Mouse (Mus musculus): ENCODE data around the gene Ankrd35. TPM values are rescaled to one million over a fixed set of nuclear protein-coding genes. Genes with fewer than 3 reads are reported as not detected.
A peak's percentile ranks its signal among the peaks of the same experiment; 100 is the strongest.
"Not testable (repeated sequence)": the region's sequence is repeated elsewhere in the genome, so short reads cannot be mapped to it uniquely, and the experiment has no call there.

Gene Ankrd35
- polyA plus RNA-seq, 1 experiment from 2014 or later: 0.06 TPM

GRCm38 (mm10) chr3:96660901-96661300 lies 9.0 kb upstream of the Ankrd35 start:
- Histone ChIP-seq H3K27me3 (ENCODE audit: low read depth, poor library complexity, severe bottlenecking) (peaks cover 4% of the 10 kb centered on the region; the same call in 1 of the 2 replicates), H3K4me3 (no peak overlapping the region), H3K36me3 (0 out of 2 replicates have a peak, but pooled peaks cover 2% of the 10 kb centered on the region), H3K4me1 (peaks cover 15% of the 10 kb centered on the region), H3K27ac (replicated peaks) (no peak overlapping the region), H3K9me3 (replicated peaks) (no peaks in the 10 kb centered on the region)
- DNase-seq (ENCODE audit: low spot score): no peak
- 84% methylated on average over 2 of the region's 2 CpGs for WGBS

- H3K27ac ChIP-seq (replicated peaks): peak overlapping the region; percentile 68
- H3K9me3 ChIP-seq (replicated peaks): no peaks in the 10 kb centered on the region
- 0 out of 2 replicates have a peak, but pooled peaks cover 2% of the 10 kb centered on the region for H3K36me3 ChIP-seq
- H3K27me3 ChIP-seq (ENCODE audit: low read depth, poor library complexity, severe bottlenecking): peaks cover 4% of the 10 kb centered on the region; the same call in 1 of the 2 replicates
- WGBS: 48% methylated on average over 8 of the region's 8 CpGs
- peaks cover 15% of the 10 kb centered on the region for H3K4me1 ChIP-seq
- peak overlapping the region; percentile 42 for H3K4me3 ChIP-seq
- no peak for DNase-seq (ENCODE audit: low spot score)
These were observed 7.1 kb upstream of the Ankrd35 start for GRCm38 (mm10) chr3:96662731-96663316.

DNA sequence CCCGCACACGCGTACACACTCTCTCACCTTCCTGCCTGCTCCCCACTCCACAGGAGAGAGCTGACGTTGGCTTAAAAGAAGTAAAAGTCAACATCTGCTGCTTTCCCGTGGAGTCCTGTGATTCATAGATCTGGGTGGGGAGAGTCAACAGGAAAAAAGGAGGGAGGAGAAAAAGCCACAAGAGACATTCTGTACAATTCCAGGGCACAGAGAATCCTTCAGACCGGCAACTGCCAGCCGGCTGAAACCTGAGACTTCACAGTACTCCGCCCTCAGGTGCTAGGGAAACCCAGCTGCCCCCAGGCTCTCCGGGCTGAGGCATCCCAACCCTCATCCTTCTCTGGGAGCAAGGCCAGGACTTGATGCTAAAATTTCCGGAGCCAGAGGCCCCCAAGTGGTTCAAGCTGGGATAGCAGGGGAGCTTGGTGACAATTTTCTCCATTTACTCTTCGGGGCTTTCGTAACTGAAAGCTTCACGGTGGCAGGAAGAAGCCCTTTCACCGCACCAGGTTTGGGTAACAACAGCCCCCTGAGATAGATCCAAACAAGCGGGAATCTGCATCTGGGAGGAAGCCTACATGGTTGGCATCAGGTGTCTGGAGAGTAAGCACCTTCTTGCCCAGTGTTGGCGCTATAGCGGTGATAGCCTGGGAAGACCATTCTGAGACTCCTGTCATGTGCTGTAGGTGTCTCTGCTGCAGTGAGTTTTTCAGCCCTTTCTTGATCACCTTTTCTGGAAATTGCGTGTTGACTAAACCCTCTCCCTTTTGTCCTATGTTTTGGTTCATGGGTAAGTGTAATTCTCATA lies 6.3 kb upstream of the Ankrd35 start:
- H3K36me3 ChIP-seq: 0 out of 2 replicates have a peak, but pooled peaks cover 2% of the 10 kb centered on the region
- peak overlapping the region; percentile 68 for H3K27ac ChIP-seq (replicated peaks)
- 6% methylated on average over 18 of the region's 18 CpGs for WGBS
- H3K9me3 ChIP-seq (replicated peaks): no peaks in the 10 kb centered on the region
- peaks cover 15% of the 10 kb centered on the region for H3K4me1 ChIP-seq
- DNase-seq (ENCODE audit: low spot score): peak; percentile 84
- H3K27me3 ChIP-seq (ENCODE audit: low read depth, poor library complexity, severe bottlenecking): peaks cover 4% of the 10 kb centered on the region; the same call in 1 of the 2 replicates
- peak overlapping the region; percentile 42 for H3K4me3 ChIP-seq

DNA sequence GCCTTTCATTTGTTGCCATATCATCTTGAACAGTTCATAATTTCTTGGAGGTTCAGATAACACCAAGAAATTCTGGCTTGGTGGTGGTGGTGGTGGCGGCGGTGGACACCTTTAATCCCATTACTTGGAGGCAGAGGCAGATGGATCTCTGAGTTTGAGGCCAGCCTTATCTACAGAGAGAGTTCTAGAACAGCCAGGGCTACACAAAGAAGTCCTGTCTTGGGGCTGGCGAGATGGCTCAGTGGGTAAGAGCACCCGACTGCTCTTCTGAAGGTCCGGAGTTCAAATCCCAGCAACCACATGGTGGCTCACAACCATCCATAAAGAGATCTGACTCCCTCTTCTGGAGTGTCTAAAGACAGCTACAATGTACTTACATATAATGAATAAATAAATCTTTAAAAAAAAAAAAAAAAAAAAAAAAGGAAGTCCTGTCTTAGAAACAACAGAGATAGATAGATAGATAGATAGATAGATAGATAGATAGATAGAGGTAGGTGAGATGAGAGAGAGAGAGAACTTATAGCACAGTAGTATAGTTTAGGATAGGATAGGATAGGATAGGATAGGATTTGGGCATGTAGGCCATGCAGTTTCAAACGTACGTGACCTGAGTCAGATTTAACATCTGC lies 4.1 kb upstream of the Ankrd35 start:
- not testable (repeated sequence) for H3K9me3 ChIP-seq (replicated peaks); H3K4me3 ChIP-seq; DNase-seq (ENCODE audit: low spot score); H3K27ac ChIP-seq (replicated peaks); H3K36me3 ChIP-seq
- Histone ChIP-seq H3K27me3 (ENCODE audit: low read depth, poor library complexity, severe bottlenecking) (peaks cover 15% of the 10 kb centered on the region), H3K4me1 (peaks cover 29% of the 10 kb centered on the region)
- WGBS: 91% methylated on average over 7 of the region's 7 CpGs

DNA sequence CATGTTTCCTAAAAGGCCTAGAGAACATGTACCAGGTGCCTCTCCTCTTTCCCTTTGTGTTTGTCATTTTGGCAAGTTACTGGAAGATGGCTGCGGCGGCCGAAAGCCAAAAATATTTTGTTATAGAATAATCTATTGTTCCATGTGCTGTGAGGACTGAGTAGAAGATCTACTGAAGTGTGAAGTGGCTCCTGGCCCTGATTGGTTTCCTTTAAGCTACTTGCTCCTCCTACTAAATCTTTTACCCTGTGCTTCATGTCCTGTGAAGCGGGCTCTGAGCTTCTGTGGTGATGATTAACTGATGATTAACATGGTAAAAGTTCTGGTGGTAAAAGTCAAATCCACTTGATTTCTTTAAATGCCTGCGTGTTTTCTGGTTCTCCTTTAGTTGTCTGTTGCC lies 3.0 kb upstream of the Ankrd35 start:
- peaks cover 26% of the 10 kb centered on the region for H3K27me3 ChIP-seq (ENCODE audit: low read depth, poor library complexity, severe bottlenecking)
- no peaks in the 10 kb centered on the region for H3K9me3 ChIP-seq (replicated peaks)
- H3K36me3 ChIP-seq: no peaks in the 10 kb centered on the region
- H3K4me3 ChIP-seq: no peak overlapping the region
- peaks cover 29% of the 10 kb centered on the region for H3K4me1 ChIP-seq
- WGBS: 93% methylated on average over 5 of the region's 5 CpGs
- no peak overlapping the region for H3K27ac ChIP-seq (replicated peaks)
- no peak for DNase-seq (ENCODE audit: low spot score)

DNA sequence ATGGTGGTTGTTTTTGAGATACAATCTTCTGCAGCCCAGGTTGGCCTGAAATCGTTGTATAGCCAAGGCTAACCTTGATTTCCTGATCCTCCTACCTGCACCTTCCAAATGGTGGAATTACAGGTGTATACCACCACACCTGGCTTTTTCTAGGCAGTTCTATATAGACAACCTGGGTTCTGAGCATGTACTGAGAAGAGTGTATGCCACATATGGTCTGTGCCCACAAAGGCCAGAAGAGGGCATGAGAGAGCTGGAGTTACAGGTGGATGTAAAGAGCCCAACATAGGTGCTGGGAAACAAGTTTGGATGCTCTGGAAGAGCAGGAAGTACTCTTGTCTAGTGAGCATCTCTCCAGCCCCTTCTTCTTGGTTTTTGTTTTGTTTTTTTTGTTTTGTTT lies 2.6 kb upstream of the Ankrd35 start:
- Histone ChIP-seq H3K4me1 (peaks cover 29% of the 10 kb centered on the region), H3K4me3 (no peak overlapping the region), H3K36me3 (no peaks in the 10 kb centered on the region), H3K27ac (replicated peaks) (no peak overlapping the region), H3K9me3 (replicated peaks) (no peaks in the 10 kb centered on the region), H3K27me3 (ENCODE audit: low read depth, poor library complexity, severe bottlenecking) (peaks cover 26% of the 10 kb centered on the region)
- DNase-seq (ENCODE audit: low spot score): no peak
- 47% methylated on average over 1 of the region's 1 CpGs for WGBS

- Histone ChIP-seq H3K9me3 (replicated peaks) (no peaks in the 10 kb centered on the region), H3K4me1 (peaks cover 18% of the 10 kb centered on the region), H3K27ac (replicated peaks) (no peak overlapping the region), H3K4me3 (no peak overlapping the region), H3K36me3 (no peaks in the 10 kb centered on the region), H3K27me3 (ENCODE audit: low read depth, poor library complexity, severe bottlenecking) (peaks cover 26% of the 10 kb centered on the region)
- WGBS: 95% methylated on average over 5 of the region's 5 CpGs
- DNase-seq (ENCODE audit: low spot score): no peak
These were observed 1.4 kb upstream of the Ankrd35 start for GRCm38 (mm10) chr3:96668424-96669067.

- no peaks in the 10 kb centered on the region for H3K9me3 ChIP-seq (replicated peaks)
- WGBS: 92% methylated on average over 5 of the region's 5 CpGs
- no peaks in the 10 kb centered on the region for H3K36me3 ChIP-seq
- no peak for DNase-seq (ENCODE audit: low spot score)
- H3K27me3 ChIP-seq (ENCODE audit: low read depth, poor library complexity, severe bottlenecking): peaks cover 22% of the 10 kb centered on the region
- no peak overlapping the region for H3K27ac ChIP-seq (replicated peaks)
- no peak overlapping the region for H3K4me3 ChIP-seq
- peaks cover 18% of the 10 kb centered on the region for H3K4me1 ChIP-seq
These were observed 1.6 kb downstream of the Ankrd35 start for GRCm38 (mm10) chr3:96671519-96671918.

DNA sequence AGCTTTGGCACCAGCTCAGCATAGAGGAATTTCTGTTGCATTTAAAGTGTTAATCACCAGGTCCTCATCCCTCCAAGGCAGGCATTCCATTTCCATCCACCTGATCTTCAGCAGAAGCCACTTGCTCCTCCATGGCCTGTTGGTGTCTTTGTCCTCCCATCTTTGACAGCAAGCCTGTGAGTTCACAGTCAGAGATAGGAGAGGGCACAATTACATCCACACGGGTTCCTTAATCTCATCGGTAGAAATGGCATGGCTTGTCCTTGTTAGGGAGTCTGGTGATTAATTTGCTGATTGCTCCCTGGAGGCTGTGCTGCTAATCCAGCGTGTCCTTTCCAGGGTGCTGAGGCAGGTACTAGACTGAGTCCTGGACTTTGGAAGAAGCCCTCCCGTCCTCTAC lies 3.6 kb downstream of the Ankrd35 start:
- Histone ChIP-seq H3K4me1 (peaks cover 18% of the 10 kb centered on the region), H3K9me3 (replicated peaks) (no peaks in the 10 kb centered on the region), H3K36me3 (no peaks in the 10 kb centered on the region), H3K4me3 (no peak overlapping the region), H3K27me3 (ENCODE audit: low read depth, poor library complexity, severe bottlenecking) (peaks cover 29% of the 10 kb centered on the region), H3K27ac (replicated peaks) (no peak overlapping the region)
- WGBS: 80% methylated on average over 4 of the region's 4 CpGs
- DNase-seq (ENCODE audit: low spot score): no peak

DNA sequence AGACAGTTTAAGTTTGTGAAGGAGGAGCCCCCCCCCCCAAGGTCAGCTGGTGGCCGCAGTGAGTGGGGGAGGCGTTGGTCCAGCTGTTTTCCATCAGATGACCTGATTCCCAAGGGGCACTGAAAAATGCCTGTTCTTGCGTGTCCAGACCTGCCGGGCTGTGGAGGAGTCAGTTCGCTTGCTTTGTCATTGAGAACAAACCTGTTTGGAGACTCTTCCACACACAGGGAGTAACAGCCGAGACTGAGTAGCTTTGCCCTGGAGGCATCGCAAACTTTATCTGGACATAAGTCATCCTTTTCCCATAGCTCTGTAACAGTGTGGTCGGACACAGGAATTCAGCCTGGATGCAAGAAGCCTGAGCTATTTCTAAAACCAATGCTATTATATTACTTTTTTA lies 4.5 kb downstream of the Ankrd35 start:
- Histone ChIP-seq H3K4me3 (no peak overlapping the region), H3K4me1 (peaks cover 21% of the 10 kb centered on the region), H3K27me3 (ENCODE audit: low read depth, poor library complexity, severe bottlenecking) (peaks cover 38% of the 10 kb centered on the region), H3K36me3 (no peaks in the 10 kb centered on the region), H3K9me3 (replicated peaks) (no peaks in the 10 kb centered on the region), H3K27ac (replicated peaks) (no peak overlapping the region)
- no peak for DNase-seq (ENCODE audit: low spot score)
- WGBS: 69% methylated on average over 8 of the region's 8 CpGs

DNA sequence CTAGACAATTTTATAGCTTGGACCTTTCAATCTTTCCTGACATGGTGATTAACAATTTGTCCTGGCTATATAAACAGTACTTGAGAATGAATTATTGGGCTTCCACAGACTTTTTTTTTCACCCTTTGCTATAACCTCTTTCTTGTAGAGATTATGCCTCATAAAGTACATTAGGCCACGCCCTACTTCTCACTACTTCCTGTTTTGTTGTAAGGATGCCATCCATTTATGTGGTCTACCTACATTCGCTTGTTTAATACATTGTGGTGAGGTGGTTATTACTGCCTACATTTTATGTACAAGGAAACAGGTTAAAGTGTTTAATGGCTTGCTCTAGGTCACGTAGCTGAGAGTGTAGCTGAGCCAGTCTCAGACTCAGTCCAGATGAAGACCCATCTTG lies 5.2 kb downstream of the Ankrd35 start:
- Histone ChIP-seq H3K4me1 (peaks cover 20% of the 10 kb centered on the region), H3K27me3 (ENCODE audit: low read depth, poor library complexity, severe bottlenecking) (peaks cover 41% of the 10 kb centered on the region)
- WGBS: 80% methylated on average over 3 of the region's 3 CpGs

GRCm38 (mm10) chr3:96675690-96676089 lies 5.8 kb downstream of the Ankrd35 start:
- no peak for DNase-seq (ENCODE audit: low spot score)
- Histone ChIP-seq H3K9me3 (replicated peaks) (no peaks in the 10 kb centered on the region), H3K27me3 (ENCODE audit: low read depth, poor library complexity, severe bottlenecking) (peaks cover 41% of the 10 kb centered on the region), H3K36me3 (no peaks in the 10 kb centered on the region), H3K4me1 (peaks cover 19% of the 10 kb centered on the region), H3K4me3 (no peak overlapping the region), H3K27ac (replicated peaks) (no peak overlapping the region)
- WGBS: 33% methylated on average over 3 of the region's 3 CpGs

More for the DNA sequence above, 5.2 kb downstream of the Ankrd35 start:
- Histone ChIP-seq H3K36me3 (no peaks in the 10 kb centered on the region), H3K4me3 (no peak overlapping the region), H3K9me3 (replicated peaks) (no peaks in the 10 kb centered on the region), H3K27ac (replicated peaks) (no peak overlapping the region)
- no peak for DNase-seq (ENCODE audit: low spot score)
